Mouse (Mus musculus): ENCODE results near the gene Rbbp4.

DNA sequence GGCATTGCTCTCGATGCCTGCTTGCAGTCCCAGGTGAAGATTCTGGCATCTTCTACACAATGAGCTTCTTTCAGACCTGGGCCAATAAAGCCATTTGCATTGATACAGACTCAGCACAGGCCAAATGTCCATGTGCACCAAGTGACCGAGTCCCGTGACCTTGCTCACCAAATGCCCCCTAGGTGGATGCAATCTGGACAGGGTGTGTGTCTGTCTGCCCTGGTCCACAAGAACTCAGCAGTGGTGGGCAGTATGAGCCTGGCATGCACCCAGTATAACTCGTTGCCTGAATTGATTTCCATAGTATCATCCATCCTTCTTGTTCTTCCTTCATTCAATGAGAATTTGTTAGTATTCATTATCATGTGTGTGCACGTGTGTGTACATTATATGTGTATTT lies 51.9 kb downstream of the Rbbp4 start:
- TF ChIP-seq CTCF (IDR thresholded peaks at IDR 0.05; ENCODE audit: low read depth): no peak
- no peak for TF ChIP-seq EP300 (optimal IDR thresholded peaks at IDR 0.05)
